Comparison of ENCODE assay signal across 13 mouse cellular contexts in the genomic region with DNA sequence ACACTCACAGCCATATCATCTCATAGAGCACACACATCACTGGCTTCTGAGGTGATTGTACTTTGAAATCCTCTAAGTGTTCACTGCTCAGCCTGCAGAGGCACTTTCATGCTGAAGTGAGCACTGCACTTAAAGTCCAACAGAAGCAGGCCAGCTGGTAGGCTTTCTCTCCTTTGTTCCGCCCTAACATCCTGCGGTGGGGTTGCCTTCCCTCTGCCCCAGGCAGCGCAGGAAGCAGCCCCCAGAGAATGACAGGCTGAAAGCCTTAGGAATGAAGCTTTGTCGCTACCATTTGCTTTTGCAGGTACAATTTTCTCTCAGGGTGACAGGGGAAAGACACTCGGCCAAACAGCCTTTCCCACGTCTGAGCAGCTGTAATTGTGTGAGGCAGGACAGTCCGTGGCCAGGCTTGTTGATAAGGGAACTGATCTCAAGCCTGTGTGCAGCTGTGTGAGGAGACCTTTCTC. TPM values are rescaled to one million over a fixed set of nuclear protein-coding genes. Genes with fewer than 3 reads are reported as not detected.
DNase-seq lines count a peak whose midpoint lies in the region; ATAC-seq and TF ChIP-seq lines count a peak whose summit lies in the region.
"Had no signal": no experiment of that assay in that cellular context is flagged by ENCODE, and none has a peak within 500 bp of the region (broad histone marks: within the 10 kb centered on the region; RNA-seq: fewer than 3 reads in every experiment).

No protein-coding gene starts in this region.

- no peak for TF ChIP-seq CTCF in heart, adult 2 months (IDR thresholded peaks at IDR 0.05)
- no peak for TF ChIP-seq CTCF in lung, postnatal 0 days (IDR thresholded peaks at IDR 0.05)
- no peak for TF ChIP-seq CTCF in lung, adult 2 months (IDR thresholded peaks at IDR 0.05; ENCODE audit: insufficient read depth, low read length)

- H3K9me3 ChIP-seq in lung, postnatal 0 days (ENCODE audit: low read length) = no peaks in the 10 kb centered on the region
- H3K9me3 ChIP-seq: limb, embryonic 15.5 days had no signal

- H3K27me3 ChIP-seq in heart, adult 2 months (ENCODE audit: control insufficient read depth, insufficient read depth, low read length) = no peaks in the 10 kb centered on the region
- H3K27me3 ChIP-seq in lung, postnatal 0 days (replicated peaks; ENCODE audit: insufficient read depth, low read length) = no peaks in the 10 kb centered on the region
- H3K27me3 ChIP-seq: limb, embryonic 15.5 days had no signal

- H3K36me3 ChIP-seq in heart, adult 2 months (ENCODE audit: control insufficient read depth, insufficient read depth, low read length) = no peaks in the 10 kb centered on the region; the same call in 1 of the 2 replicates
- H3K36me3 ChIP-seq in lung, postnatal 0 days (ENCODE audit: insufficient read depth, low read length) = no peaks in the 10 kb centered on the region

- TF ChIP-seq EP300 in heart, adult 2 months (IDR thresholded peaks at IDR 0.05; ENCODE audit: insufficient read depth, low read depth, low read length) = no peak
- TF ChIP-seq EP300 in lung, postnatal 0 days (IDR thresholded peaks at IDR 0.05) = no peak

- peak; percentile 55 for ATAC-seq in lung, postnatal 0 days

- H3K79me2 ChIP-seq in heart, adult 2 months (replicated peaks; ENCODE audit: control insufficient read depth, insufficient read depth, low read length) = no peaks in the 10 kb centered on the region

- no peaks in the 10 kb centered on the region for H3K4me1 ChIP-seq in heart, adult 2 months (ENCODE audit: control insufficient read depth, insufficient read depth, low read length)
- H3K4me1 ChIP-seq in lung, postnatal 0 days (ENCODE audit: insufficient read depth, low read depth, low read length) = no peaks in the 10 kb centered on the region
- no peaks in the 10 kb centered on the region for H3K4me1 ChIP-seq in lung, adult 2 months (ENCODE audit: control insufficient read depth, insufficient read depth, low read length)
- H3K4me1 ChIP-seq: limb, embryonic 15.5 days had no signal

- 56% methylated on average over 7 of the region's 7 CpGs for WGBS in heart, adult 2 months
- 61% methylated on average over 7 of the region's 7 CpGs for WGBS in lung, postnatal 0 days
- 60% methylated on average over 7 of the region's 7 CpGs for WGBS in lung, adult 2 months

- H3K9ac ChIP-seq in heart, adult 2 months (ENCODE audit: low read depth, low read length) = no peak overlapping the region
- H3K9ac ChIP-seq in lung, postnatal 0 days (replicated peaks; ENCODE audit: low read depth) = no peak overlapping the region
- H3K9ac ChIP-seq: limb, embryonic 15.5 days had no signal

- no peak overlapping the region for H3K4me2 ChIP-seq in lung, postnatal 0 days (replicated peaks; ENCODE audit: low read depth, low read length)
- H3K4me2 ChIP-seq: limb, embryonic 15.5 days had no signal

- no peak overlapping the region for H3K4me3 ChIP-seq in heart, adult 2 months
- H3K4me3 ChIP-seq in lung, postnatal 0 days (ENCODE audit: low read depth, low read length) = no peak overlapping the region
- no peak overlapping the region for H3K4me3 ChIP-seq in lung, adult 2 months (replicated peaks; ENCODE audit: extremely low read depth, low read depth, low read length)
- H3K4me3 ChIP-seq: limb, embryonic 15.5 days had no signal

- intact Hi-C loops in heart, adult 2 months (cut with DNase I) = no loop called here

- peak; percentile 80 for DNase-seq in heart, adult 11 months
- DNase-seq in heart, adult 2 months = no peak
- DNase-seq in lung, postnatal 0 days (ENCODE audit: low spot score) = no peak
- DNase-seq in lung, adult 2 months = no peak
- DNase-seq in mesoderm, embryonic 11.5 days (ENCODE audit: low read depth, low spot score) = peak; percentile 44
- DNase-seq in left cerebral cortex, adult 18-20 months (ENCODE audit: low spot score in 2 of 2) = no peak
- no peak for DNase-seq in cerebellum, adult 8-10 months
- no peak for DNase-seq in thymus, postnatal 25 days
- DNase-seq: adrenal gland, postnatal 25 days; cerebellum, postnatal 14 days; kidney, adult 2 months; lung, postnatal 4 days had no signal

- H3K27ac ChIP-seq in heart, adult 2 months = no peak overlapping the region
- H3K27ac ChIP-seq in lung, postnatal 0 days (ENCODE audit: low read length) = peak overlapping the region; percentile 60
- H3K27ac ChIP-seq: limb, embryonic 15.5 days had no signal

- TF ChIP-seq POLR2A in heart, adult 2 months (IDR thresholded peaks at IDR 0.05; ENCODE audit: insufficient read depth, low read depth, low read length) = no peak
- TF ChIP-seq POLR2A in lung, adult 2 months (IDR thresholded peaks at IDR 0.05; ENCODE audit: borderline replicate concordance, extremely low read depth, low read depth, low read length) = no peak

RNA-seq across cellular contexts. Expression of a gene that starts 38.4 kb away (rescaled TPM):
- total RNA-seq in heart, adult 2 months (2021) = 100 to 1,000 TPM in 1 of 2 experiments, 10 to 100 TPM in 1; 95.5 to 108 TPM
- 52.7 and 59.5 TPM in 2 replicates for polyA plus RNA-seq in heart, adult 2 months (2012; rRNA removed)
- 41.1 and 41.2 TPM in 2 replicates for polyA plus RNA-seq in lung, postnatal 0 days (2015; fragmentation: Nextera tagmentation; extraction: Ambion mirVana)
- polyA plus RNA-seq in lung, adult 2 months (2012; rRNA removed) = 14.2 and 26.8 TPM in 2 replicates
- 10 to 100 TPM; 40.4 to 41.4 TPM for total RNA-seq in left cerebral cortex, adult 18-20 months (2021)

Comparison
In these comparisons a context has a peak if more than half of its experiments do, and no peak if none do; other contexts are left out.
1. DNase-seq: peak in heart, adult 11 months (single experiment) and mesoderm, embryonic 11.5 days (single experiment); none in heart, adult 2 months (0 of 2), lung, postnatal 0 days (single experiment), lung, adult 2 months (single experiment), left cerebral cortex, adult 18-20 months (0 of 2), cerebellum, adult 8-10 months (single experiment) and thymus, postnatal 25 days (single experiment).